Mouse (Mus musculus): ENCODE measurements around the gene Cdkn1b. TPM values are rescaled to one million over a fixed set of nuclear protein-coding genes. Genes with fewer than 3 reads are reported as not detected.
A peak's percentile ranks its signal among the peaks of the same experiment; 100 is the strongest.

The Cdkn1b gene
- total RNA-seq (2022), result 10 to 100 TPM; 30.9 to 37.5 (median 33.1) TPM

DNA sequence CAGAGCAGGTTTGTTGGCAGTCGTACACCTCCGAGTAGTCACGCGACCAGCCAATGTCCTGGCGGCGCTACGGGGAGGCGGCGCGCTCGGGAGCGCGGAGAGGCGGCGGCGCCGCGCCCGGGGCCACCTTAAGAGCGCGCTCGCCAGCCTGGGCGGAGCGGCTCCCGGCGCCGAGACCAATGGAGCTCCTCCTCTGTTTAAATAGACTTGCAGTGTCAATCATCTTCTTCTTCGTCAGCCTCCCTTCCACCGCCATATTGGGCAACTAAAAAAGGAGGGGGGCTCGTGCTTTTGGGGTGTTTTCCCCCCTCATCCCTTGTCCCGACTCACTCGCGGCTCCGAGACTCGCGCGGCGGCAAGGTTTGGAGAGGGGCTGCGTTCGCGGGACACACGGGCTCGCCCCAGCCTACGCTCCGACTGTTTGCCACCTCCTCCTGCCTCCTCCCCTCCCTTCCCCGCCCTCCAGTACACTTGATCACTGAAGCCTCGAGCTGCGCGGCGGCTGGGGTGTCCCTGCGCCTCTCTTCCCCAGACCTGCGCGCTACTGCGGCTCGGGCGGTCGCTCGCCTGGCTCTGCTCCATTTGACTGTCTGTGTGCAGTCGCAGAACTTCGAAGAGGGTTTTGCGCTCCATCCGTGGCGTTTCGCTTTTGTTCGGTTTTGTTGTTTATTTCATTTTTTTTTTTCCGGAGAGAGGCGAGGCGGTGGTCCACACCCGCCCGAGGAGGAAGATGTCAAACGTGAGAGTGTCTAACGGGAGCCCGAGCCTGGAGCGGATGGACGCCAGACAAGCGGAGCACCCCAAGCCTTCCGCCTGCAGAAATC, at the start of gene Cdkn1b:
Gene Cdkn1b, plus strand, starts transcription at position 212 of the 824 bp plus-strand sequence.
- DNase-seq (ENCODE audit: low spot score in 2 of 2), result peak; percentile 89 to 94

DNA sequence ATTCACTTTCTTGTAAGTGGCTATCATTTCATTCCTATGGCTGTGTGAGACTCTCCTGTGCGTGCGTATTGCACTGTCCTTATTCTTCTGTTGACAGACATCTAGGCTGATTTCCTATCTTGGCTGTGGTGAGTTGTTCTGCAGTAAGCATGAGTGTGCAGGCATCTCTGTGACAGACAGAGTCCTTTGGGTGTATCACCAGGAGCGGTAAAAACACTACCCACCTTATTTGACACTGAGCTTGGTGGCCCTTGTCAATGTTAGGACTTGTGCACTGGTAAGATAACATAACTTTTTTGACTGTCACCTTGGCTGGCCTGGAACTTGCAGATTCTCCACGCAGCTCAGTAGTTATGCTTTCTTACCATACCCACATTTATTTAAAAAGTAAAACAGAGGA, 49.3 kb upstream of the Cdkn1b start:
- no peak for DNase-seq (ENCODE audit: low spot score in 2 of 2)

DNA sequence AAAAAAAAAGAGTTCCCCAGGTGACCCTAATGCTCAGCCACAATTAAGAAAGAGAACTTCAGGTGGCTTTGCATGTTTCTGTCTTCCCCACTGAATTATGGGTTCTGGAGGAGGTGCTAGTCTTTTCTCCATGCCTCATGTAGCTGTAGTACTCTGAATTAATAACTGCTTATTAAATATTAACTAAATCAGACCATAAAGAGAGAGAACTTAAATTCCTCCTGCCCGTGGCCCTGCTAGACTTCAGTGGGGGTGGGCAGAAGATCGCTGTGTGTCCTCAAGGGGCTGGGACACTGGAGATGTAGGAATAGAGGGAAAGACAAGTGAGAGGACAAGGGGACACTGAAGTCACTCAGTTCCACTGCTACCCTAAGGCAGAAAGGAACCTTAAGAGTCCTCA, 48.0 kb upstream of the Cdkn1b start:
- DNase-seq (ENCODE audit: low spot score in 2 of 2), result no peak

DNA sequence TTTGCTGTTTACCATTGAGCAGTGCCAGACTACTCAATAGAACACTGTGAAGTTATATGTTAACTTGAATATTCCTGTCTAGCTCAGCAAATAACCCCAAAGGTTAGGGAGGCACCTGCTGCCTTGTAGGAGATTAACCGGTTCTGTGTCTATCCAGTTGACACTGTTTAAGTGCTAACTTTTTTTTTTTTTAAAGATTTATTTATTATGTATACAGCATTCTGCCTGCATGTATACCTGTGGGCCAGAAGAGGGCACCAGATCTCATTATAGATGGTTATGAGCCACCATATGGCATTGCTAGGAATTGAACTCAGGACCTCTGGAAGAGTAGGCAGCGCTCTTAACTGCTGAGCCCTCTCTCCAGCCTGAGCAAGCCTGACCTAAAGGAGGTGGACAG, 47.2 kb upstream of the Cdkn1b start:
- DNase-seq (ENCODE audit: low spot score in 2 of 2), result no peak

DNA sequence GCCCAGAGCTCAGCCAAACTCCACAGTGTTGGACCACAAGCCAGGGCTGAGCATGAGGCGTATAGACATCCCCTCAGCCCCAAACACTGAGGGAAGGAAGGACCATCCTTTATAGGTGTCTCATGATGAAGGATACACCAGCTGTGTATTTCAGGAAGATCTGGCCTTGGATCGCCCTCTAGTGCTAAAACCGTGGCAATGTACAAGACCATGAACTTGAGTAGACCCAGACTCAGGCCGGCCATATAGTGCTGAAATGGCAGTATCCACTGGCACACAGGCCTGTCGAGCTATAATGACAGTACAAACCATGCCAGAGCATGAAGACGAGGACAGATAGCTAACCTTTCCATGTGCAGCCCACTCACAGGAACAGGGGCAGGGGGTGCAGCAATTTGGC, 43.4 kb upstream of the Cdkn1b start:
- DNase-seq (ENCODE audit: low spot score in 2 of 2), result no peak

DNA sequence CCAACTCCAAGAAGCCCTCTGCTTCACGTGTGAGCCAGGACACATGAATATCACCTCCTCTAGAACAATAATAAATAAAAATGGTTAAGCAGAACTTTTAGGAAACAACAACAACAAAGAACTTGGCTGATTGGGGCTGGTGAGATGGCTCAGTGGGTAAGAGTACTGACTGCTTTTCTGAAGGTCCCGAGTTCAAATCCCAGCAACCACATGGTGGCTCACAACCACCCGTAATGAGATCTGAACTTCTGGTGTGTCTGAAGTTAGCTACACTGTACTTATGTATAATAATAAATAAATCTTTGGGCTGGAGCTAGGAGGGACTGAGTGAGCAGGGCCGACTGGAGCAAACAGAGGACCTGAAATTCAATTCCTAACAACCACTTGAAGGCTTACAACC, 42.9 kb upstream of the Cdkn1b start:
- no peak for DNase-seq (ENCODE audit: low spot score in 2 of 2)

DNA sequence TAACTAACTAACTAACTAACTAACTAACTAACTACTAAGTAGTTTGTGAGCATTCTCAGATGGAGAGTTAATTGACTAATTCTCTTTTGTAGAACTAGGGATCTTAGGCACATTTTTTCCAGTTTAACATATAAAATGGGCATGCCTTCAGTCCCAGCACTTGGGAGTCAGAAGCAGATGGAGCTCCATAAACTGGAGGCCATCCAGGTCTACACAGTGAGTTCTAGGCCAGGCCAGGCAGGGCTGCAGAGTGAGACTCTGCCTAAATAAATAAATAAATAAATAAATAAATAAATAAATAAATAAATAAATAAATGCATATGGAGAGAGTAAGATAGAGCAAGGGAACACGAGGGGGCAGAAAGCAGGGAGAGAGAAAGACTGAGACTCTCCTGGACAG, 42.3 kb upstream of the Cdkn1b start:
- DNase-seq (ENCODE audit: low spot score in 2 of 2), result no peak

DNA sequence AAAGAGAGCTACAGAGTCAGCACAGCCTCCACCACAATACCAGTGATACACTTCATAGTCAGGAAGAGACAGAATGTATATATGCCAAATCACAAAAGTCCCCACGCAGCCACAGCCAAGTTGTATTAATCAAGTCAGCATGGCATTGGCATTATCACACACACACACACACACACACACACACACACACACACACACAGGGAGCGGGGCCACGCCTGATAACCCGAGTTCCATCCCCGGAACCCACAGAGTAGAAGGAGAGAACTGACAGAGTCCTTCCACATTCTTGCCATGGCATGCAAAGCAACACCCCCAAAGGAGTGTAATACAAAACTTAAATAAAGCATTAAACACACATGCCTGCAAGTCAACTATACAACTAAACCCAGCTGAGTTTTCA, 40.6 kb upstream of the Cdkn1b start:
- DNase-seq (ENCODE audit: low spot score in 2 of 2), result no peak

DNA sequence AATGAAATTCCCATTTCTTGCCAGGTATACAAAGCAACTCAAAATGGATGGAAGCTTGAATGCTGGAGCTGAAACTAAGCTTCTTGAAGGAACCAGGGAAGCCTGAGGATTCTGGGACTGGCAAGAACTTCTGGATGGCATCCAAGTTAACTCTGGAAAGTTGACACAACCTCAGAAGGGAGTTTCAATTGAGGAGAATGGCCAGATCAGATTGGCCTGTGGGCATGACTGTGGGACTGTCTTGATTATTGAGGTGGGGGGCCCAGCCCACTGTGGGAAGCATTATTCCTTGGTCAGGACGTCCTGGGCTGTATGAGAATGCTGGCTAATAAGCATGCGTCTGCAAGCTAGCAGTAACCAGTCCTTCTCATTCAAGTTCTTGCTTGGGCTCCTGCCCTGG, 40.2 kb upstream of the Cdkn1b start:
- no peak for DNase-seq (ENCODE audit: low spot score in 2 of 2)

DNA sequence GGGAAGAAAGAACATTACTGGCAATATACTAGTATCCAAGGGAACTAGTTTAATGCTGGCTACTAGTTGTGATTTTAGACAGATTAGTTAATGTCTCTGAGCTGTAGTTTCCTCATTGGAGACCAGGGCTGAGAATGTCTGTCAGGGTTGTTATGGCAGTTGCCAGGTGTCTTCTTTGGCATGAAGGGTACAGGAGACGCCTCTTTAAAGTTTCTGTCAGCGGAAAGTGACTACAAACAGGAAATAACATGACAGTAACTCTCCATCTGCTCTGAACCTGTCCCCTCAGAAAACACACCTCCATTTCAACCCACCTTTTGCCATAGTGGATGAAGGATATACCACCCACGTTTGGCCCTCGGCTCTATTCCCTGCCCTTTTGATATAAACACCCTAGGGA, 36.5 kb upstream of the Cdkn1b start:
- DNase-seq (ENCODE audit: low spot score in 2 of 2), result no peak

DNA sequence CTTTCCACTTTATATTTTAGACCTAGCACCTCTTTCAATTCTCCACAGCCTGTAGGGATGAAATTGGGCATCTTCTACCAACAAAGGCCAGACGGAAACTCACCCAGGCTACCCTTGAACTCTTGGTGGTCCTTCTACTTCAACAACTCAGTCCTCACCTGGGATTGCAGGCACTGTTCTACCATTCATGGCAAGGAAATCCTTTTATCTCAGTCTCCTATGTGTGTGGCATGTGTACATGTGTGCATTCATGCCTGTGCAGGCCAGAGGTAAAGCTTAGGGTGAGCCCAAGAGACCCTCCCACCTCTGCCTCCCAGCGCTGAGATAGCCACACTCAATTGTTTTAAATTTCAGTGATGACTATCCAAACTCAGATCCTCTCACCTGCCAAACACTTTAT, 34.7 kb upstream of the Cdkn1b start:
- DNase-seq (ENCODE audit: low spot score in 2 of 2), result no peak

DNA sequence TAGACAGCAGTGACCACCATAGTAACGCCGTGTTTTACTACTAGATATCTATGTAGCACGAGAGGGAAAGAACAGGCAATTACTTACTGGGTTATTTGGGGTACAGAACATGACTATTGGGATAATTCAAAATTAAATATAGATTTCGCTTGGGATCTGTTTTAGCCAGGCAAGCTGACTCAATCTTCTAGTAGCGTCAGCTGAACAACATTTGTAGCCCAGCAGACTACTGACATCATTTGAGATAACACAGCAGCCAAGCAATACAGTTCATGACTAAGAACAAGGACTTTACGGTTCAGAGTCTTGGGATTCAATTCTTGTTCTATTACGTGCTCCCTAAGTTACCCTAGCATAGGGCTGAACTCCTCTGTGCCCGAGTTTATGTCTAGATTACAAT, 33.7 kb upstream of the Cdkn1b start:
- no peak for DNase-seq (ENCODE audit: low spot score in 2 of 2)

DNA sequence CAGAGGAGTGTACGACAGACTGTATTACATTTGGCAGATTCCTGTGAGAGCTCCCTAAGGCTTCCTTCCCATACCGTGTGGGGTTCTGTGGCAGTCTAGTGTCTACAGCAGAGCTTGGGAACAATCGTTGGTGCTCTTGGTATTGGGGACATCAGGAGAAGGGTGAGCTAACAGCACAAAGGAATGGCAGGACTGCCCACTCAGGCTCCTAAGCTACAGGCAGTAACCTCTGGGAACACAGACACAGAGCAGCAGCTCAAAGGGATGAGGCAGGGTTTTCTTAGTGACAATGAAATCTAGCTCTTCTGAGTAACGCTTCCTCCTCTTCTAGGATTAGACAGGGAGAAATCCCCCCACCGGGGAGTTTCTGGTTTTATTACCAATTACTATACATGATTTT, 33.2 kb upstream of the Cdkn1b start:
- DNase-seq (ENCODE audit: low spot score in 2 of 2), result no peak

DNA sequence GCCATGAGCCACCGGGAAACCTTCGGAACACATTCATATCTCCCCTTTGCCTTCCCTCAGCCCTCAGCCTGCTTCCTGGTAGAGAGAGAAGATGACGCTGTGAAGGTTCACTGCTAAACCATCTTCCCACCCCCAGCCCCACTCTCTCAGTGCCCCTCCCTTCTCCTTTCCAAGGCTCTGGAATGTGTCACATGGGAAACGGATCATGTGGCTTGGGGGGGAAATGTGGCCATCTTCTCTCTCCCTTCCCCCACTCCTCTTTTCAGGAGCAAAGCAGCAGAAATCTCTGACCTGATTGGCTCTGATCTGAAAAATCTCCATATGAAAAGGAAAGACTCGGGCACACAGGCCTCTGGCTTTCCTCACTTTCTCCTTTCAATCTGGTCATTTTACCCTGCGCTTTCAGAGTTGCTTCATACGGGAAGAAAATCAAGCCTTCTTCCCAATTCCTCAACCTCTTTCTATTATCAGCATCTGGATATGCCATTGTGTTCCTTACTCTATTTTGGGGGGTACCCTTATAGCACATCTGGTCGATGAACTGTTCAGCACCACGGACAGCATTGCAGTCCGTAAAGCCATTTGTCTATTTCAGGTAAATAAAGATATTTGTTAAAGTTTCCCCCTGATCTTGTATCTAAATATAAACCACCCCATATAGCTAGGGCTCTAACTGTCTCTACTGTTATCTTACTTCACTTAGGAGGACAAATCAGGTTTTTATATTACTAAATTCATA, 32.3 kb upstream of the Cdkn1b start:
- DNase-seq (ENCODE audit: low spot score in 2 of 2), result no peak

DNA sequence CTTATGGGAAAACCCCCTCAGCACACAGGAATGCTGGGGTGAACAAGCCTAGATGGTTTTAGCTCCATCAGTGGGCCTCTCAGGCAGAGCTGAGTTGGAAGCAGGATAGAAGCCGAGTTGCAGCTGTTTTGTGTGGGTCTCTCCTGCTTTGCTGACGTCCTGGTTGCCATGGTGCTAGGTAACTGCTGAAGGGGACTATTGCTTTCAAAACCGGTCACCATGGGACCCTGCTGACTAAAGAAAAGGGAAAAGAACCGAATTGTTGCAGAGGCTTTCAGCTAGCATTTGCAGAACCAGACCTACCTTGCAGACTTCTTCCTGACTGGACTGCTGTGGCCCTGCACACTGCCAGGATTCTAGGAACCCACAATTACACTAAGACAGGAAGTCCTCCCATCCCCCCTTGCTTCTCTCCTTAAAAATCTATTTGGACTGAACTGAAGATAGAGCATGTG, 31.6 kb upstream of the Cdkn1b start:
- DNase-seq (ENCODE audit: low spot score in 2 of 2), result no peak

DNA sequence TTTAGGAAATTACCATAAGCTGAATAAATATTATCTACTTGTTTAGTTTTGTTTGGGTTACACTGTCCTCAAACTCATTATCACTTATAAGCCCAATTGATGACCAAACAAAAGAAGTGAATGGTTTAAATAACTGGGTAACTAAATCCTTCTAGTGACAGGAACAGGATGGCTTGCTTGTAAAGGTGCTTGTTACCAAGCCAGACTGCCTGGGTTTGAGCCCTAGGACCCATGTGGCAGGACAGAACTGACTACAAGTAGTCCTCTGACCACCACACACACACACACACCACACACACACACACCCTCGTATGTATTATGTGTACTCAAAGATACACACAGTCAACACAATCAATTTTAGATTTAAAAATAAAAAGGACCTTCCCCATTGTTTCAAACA, 30.4 kb upstream of the Cdkn1b start:
- DNase-seq (ENCODE audit: low spot score in 2 of 2), result no peak

DNA sequence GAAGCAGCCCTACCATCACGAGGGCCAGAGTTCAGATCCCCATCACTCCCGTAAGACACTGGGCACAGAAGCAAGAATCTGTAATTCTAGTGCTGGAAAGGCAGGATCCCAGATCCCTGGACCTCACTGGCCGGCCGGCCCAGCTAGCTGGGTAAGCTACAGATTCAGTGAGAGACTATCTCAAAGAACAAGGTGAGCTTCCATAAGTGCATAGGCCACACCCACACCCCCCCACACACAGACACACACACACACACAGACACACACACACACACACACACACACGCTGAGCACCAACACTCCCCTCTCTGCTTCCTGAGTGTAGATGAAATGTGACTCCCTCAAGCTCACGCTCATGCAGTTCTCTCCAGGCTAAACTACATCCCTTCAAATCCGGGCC, 29.8 kb upstream of the Cdkn1b start:
- DNase-seq (ENCODE audit: low spot score in 2 of 2), result no peak

DNA sequence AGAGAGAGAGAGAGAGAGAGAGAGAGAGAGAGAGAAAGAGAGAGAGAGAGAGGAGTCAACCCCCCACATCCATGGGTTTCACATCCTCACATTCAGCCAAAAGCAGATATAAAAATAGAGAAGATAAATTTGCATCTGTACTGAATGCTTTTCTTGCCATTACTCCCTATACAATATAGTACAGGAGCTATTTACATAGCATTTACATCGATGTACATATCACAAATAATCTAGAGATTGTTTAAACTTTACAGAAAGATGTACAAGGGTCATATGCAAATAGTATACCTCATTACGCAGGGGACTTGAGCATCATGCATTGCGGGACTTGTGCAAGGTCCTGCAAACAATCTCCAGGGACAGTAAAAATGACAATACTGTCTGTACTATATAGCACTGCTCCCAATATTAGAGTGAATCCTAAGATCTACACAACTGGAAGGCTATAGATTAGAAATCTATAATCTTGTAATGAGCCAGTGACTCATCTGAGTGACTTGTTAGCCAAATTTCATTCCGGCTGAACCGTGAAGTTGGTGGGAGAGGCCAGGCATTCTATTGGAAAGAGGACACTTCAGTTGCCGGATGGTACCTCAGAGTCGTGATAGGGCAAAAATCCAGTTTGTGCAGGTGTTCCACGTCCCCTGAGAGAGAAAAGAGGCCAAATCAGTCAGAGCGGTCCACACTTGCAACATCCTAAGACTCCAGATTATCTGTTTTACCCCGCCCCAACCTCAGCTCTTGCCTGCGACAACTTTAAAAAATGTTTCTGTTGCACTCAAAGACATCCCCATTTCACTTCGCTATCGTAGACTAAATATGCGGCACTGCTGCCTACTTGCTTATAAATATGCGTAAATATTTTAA, 23.4 kb upstream of the Cdkn1b start:
- DNase-seq (ENCODE audit: low spot score in 2 of 2), result no peak

DNA sequence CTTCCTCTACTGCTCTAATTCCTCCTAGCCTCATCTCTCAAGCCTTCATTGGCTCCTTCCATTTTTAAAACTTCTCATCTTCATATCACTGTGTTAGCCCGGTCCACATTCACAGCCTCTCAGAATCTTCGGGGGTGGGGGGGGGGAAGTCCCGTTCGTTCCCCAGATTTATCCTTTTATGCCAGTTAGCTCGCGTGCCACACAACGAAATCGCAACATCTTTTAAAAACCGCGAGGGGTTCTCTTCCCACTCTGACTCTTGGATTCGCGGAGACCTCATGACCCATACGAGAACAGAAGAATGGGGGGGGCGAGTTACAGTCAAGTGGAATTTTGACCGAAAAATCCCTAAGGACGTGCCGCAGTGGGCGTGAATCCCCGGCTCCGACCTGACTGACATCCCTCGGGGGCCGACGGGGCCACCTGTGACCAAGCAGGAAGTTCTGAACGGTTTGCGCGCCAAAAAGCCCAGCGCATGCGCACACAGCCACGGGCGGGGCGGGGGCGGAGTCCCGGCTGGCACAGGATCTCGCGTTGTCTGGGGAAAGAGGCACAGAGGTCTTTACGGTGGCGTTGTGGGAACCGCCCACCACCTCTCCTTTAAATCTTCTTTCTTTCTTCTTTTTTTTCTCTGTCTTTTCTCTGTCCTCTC, 22.6 kb upstream of the Cdkn1b start:
- DNase-seq (ENCODE audit: low spot score in 2 of 2), result peak; percentile 95

DNA sequence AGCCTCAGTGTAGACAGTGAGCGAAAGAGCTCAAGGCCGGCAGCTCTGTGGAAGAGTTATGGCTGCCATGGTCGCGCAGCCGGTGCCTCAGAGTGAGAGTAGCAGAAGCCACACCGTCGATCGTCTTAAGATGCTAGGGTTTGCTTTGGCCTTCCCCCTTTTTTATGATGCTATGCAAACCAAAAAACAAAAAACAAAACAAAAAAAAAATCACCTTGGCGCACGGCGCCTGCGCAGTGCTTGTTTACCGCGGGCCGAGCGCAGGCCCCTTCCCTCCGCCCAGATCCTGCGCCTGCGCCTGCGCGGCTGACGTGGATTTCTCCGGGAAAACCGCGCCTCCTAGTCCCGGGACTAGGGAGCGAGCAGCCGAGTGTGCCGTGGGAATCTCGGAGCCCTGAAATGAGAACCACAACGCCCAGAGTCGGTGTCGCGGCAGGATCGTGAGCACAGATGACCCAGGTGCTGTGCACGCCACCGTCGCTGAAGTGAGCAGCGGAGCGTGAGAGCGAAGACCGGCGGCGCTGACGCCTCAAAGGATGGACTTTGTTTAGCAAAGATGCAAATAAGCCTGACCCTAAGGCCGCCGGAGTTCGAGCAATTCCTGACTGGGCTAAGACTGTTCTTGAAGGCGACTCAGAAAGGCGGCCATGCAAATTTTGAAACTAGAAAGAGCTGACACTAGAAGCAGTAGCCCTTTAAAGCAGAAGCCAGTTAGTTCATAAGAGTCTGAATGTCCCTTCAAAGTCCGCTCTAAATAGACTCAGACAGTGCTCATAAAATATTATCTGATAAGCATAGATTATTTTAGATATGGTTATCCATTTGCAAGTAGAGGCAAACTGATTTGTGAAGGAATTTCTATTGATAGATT, 21.9 kb upstream of the Cdkn1b start, which contains the start of gene Gpr19:
Gene Gpr19, minus strand, starts transcription at position 484 of the 871 bp plus-strand sequence.
- DNase-seq (ENCODE audit: low spot score in 2 of 2), result peak; percentile 80 to 86

All from gastrocnemius, adult 8-10 months (tissue).